Mouse (Mus musculus) adrenal gland, adult 8-10 months (tissue): ENCODE data around the gene Mat1a. TPM values are rescaled to one million over a fixed set of nuclear protein-coding genes. Genes with fewer than 3 reads are reported as not detected.

ENCODE experiments used
- DNase-seq: peaks from one replicate; pipeline ENCODE4 v3.0.0; 2022
- total RNA-seq, 4 experiments: library from RNA; stranded (reverse); gene quantifications; 2 replicates each; pipeline ENCODE4 v1.2.4; 2022

Gene Mat1a
- total RNA-seq, 4 experiments from 2014 or later = 0.70 to 1.0 TPM; not detected in 2

DNA sequence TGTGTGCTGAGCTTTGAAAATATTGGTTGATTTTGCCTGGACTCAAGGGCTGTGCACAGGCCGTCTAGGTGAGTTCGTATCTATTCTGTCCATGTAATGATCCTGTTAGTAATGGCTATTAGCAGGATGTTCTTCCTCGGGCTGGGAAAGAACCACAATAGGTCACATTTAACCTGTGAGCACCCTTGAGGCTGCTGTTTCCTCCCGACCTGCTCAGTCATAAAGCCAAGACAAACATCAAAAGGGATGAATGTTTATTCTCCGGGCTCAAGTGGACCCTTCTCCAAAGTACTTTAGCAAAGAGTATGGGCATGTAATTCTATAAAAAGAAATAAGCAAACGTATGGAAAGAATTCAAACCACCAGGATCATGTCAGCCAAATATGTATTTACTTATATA lies 41.2 kb downstream of the Mat1a start:
- no peak for DNase-seq

DNA sequence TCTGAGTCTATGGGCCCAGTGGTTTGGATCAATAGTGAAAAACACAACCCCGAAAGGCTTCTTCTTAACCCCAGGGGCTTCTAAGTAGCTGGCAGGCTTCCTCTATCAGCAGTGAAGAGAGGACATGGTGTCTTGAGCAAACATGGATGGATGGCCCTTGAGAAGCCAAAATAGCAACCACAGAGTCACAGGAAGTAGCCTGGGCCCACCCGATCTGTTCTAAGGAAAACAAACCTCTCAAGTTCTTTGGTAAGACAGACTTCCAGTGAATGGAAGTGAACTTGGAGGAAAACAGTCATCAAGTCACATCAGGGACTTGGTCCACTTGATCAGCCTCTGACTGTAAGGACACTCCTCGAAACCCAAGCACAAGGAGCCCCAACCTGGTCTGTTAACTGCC lies 42.1 kb downstream of the Mat1a start:
- no peak for DNase-seq

DNA sequence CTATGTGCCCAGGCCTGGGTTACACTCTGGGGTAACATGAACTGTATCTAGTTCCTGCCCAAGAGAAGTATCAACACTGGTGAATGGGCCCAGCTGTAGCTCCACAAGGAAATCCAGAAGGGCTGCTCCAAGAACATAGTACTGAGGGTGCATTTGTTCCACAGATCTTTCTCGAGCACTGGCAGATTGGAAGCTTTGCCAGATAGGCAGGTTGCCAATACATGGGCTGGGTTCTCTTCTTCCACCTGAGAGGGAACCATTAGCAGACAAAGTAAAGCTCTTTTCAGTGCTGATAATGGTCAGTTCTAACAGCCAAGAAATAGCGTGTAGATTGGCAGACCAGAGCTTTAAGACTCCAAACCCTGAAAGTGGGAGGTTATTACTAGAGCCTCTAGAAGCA lies 42.5 kb downstream of the Mat1a start:
- no peak for DNase-seq

DNA sequence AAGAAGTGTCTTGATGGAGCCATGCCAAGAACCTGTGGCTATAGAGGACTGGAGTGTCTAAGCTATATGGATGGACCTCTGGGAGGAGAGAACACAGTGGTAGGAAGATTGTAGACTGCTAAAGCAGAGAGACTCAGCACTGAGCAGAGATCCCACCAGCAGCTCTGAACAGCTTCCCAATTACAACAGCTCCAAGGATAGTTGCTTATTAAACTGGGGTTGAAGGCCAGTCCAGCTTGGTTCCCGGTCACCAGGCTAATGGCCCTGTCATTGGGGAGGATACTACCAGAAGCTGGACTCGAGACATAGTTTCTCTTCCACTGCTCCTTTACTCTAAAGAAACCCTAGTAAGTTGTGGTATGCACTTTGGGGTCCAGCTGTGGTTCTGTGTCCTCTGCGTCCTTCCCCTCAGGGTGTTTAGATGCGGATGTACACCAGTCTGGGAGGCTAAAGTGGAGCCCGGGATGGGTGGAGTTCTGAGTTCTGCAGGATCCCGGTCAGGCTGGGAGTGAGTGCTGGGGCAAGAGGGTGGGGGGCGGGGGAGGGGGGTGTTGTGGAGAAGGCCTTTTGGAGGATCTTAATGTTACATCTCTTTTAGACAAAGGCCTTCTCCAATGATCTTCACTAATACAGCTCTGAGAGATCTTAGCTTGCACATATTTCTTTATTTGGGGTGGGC lies 46.5 kb downstream of the Mat1a start, which contains the start of gene Mbl1:
Gene Mbl1 (plus strand): TSS at position 239 of the 679 bp plus-strand sequence.
- DNase-seq = no peak

DNA sequence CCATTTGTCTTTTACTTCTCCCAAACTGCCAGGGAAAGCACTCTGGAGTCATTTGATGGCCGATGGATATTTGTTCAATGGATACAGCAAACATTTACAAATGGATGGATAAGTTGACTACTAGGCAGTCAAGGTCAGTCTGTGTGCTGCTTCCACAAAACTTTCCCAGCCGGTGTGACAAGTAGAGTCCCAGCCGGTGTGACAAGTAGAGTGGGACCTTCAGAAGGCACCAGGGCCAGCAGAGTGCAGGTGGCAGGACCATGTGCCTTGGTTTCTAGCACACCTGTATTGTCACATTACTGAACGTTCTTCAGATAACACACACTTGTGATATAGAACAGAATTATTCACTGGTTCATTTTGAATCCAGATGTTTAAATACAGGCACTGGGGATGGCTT lies 55.2 kb downstream of the Mat1a start:
- no peak for DNase-seq

DNA sequence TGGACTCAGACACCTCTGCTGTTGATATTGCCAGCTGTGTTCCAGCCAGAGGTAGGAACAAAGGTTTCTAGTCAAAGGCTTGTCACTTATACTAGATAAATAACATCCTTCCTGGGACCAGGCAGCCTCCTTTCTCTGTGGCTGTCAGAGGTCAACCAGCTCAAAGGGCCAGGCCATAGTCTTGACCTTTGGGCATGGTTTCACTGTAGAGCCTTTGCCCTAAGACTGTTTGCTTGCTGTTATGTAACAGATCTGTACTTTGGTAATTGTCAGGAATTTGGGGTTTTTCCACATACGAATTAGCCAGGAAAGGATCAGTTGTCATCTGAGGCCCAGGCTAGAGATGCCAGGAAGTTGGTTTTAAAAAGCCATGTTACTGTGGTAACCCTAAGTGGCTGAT lies 55.9 kb downstream of the Mat1a start:
- DNase-seq = peak; percentile 15

DNA sequence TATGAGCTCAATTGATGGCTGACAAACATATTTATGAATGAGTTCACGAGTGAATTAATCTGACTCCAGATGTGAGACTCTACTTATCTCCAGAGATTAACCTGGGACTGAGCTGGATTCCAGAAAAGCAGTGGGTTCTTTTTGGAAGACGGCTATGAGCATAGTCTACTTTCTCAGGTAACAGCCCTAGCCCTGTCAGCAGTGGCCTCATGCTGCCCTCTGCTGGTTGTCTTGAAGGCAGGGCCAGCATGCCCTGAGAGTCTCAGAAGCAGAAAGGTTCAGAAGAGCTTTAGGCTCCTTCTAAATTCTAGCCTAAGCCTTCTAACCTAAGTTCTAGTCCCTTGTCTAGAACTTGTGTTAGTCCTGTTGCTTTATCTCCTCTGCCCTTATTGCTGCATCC lies 57.8 kb downstream of the Mat1a start:
- peak; percentile 23 for DNase-seq

DNA sequence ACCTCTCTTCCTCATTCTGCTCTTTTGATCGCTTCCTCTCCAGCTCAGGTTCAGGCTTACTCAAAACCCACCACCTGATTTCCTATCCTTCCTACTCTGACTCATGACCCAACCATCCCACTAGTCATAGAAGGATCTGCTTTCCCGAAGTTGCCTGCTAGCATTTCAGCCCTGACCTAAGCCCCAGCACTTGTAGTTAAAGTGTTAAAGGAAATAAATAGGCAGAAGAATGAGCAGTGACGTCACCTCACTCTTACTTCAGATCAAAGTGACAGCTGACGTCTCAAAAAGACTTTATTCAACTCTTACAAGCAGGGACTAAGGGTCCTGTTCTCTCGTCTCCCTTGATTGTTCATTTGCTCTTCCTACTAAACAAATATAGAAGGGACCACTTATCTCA lies 62.4 kb downstream of the Mat1a start:
- no peak for DNase-seq

DNA sequence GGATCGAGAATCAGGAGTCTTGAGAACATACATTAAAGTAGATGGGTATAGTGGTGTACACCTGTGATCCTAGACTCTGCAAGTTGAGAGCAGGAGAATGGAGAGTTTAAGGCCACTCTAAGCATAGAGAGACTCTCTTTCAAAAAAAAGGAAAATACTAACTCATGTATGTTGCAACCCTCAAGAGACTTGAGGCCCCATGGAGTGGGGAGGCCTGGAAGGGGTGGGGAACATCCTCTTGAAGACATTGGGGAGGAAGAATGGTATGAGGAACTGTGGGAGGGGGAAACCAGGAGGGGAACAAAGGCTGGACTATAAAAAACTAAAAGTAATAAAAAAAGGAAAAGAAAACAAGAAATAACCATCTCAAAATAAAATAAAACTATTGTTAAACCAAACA lies 63.7 kb downstream of the Mat1a start:
- DNase-seq = no peak

DNA sequence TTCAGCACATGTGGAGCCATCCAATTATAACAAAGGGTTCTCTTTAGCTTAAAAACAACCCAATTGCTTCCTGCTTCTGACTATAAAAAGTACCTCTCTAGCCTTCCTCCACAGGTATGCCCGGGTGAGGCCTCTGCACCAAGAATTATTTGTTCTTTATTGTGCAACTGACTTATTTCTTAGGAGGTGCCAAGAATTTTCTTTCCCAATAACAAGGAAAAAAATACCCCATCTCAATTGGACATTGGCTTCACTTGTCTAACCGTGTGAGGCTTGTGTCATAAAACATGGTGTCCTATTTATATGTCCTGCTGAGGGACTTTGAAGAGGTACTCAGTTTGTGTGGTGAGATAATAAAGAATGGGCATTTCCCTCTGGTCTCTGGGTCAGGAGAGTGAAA lies 65.7 kb downstream of the Mat1a start:
- no peak for DNase-seq

Other genes with a start within 250 kb of the Mat1a start
- gene Sh2d4b, start 211.8 kb upstream of the Mat1a start, total RNA-seq = 1 to 10 TPM; 1.6 to 2.7 (median 2.4) TPM
- gene Tspan14, start 138.2 kb upstream of the Mat1a start, total RNA-seq = 10 to 100 TPM; 31.2 to 34.6 (median 33.0) TPM
- gene Fam213a, start 91.2 kb upstream of the Mat1a start, total RNA-seq = 10 to 100 TPM; 39.2 to 77.5 (median 71.6) TPM
- 1 to 10 TPM in 3 of 4 experiments, under 1 TPM in 1; 0.93 to 2.4 (median 1.6) TPM for gene Dydc2, start 35.8 kb upstream of the Mat1a start, total RNA-seq
- under 1 TPM in 1 of 4 experiments, not detected in 3; 0.37 TPM for gene Dydc1, start 32.1 kb upstream of the Mat1a start, total RNA-seq
- 1 to 10 TPM in 1 of 4 experiments, under 1 TPM in 3; 0.18 to 1.0 (median 0.44) TPM for gene Sftpa1, start 26.7 kb downstream of the Mat1a start, total RNA-seq
- gene Mbl1, start 46.4 kb downstream of the Mat1a start, total RNA-seq = not detected
- gene Sftpd, start 80.1 kb downstream of the Mat1a start, total RNA-seq = not detected
- gene Gm2832, start 173.8 kb downstream of the Mat1a start, total RNA-seq = not detected
- gene Gm5798, start 243.6 kb downstream of the Mat1a start, total RNA-seq = not detected